Mouse (Mus musculus): ENCODE measurements around the gene Tas2r139.
"Not testable (repeated sequence)": the region's sequence is repeated elsewhere in the genome, so short reads cannot be mapped to it uniquely, and the experiment has no call there.

Gene Tas2r139

GRCm38 (mm10) chr6:42140636-42141035, at the start of gene Tas2r139:
Gene Tas2r139, plus strand, starts transcription at chr6:42140936.
- no peak for DNase-seq (ENCODE audit: low read depth, low spot score)

- DNase-seq (ENCODE audit: low read depth, low spot score) = not testable (repeated sequence)
These were observed 10.4 kb downstream of the Tas2r139 start for GRCm38 (mm10) chr6:42151115-42151514.

- peak; percentile 59 for DNase-seq (ENCODE audit: low read depth, low spot score)
These were observed 41.7 kb downstream of the Tas2r139 start for GRCm38 (mm10) chr6:42182462-42182861.

GRCm38 (mm10) chr6:42186230-42186629, 45.5 kb downstream of the Tas2r139 start:
- DNase-seq (ENCODE audit: low read depth, low spot score) = no peak

Data from brain, embryonic 18.5 days (tissue).